Mouse (Mus musculus): Measurements from ENCODE around the gene Qtrt2.
A peak's percentile ranks its signal among the peaks of the same experiment; 100 is the strongest.

Gene Qtrt2

GRCm38 (mm10) chr16:43925001-43925558, 1.5 kb downstream of the Qtrt2 start:
- no peak for DNase-seq (ENCODE audit: low spot score)

DNA sequence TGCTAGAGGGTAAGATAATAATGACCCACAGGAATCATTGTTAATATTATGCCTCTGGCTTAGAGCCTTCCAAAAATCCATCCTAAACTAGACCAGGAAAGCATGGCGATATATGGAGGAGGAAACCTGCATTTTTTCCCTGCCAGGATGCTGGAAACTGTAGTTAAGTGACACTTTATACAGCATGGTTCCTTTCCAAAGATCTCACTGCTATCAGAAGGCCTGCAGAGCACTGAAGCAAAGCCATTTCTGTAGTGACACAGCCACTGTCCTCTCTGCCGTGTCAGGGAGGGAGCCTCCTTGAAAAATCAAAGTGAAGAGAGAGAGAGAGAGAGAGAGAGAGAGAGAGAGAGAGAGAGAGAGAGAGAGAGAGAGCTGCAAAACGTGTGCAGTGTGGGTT, 4.0 kb downstream of the Qtrt2 start:
- no peak for DNase-seq (ENCODE audit: low spot score)

- no peak for DNase-seq (ENCODE audit: low spot score)
Measured at GRCm38 (mm10) chr16:43922024-43922423, 4.6 kb downstream of the Qtrt2 start.

DNA sequence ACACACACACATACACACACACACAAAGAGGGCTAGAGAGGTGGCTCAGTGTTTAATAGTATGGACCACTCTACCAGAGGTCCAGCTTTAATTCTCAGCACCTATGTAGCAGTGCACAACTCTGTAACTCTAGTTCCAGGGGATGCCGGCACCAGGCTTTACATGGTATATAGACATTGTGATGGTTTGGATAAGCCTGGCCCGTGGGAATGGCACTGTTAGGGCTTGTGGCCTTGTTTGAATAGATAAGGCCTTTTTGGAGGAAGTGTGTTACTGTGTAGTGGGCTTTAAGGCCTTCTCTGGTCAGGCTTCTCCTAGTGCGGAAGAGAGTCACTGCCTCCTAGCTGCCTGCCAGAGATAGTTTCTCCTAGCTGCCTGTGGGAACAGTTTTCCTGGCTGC, 7.7 kb downstream of the Qtrt2 start:
- no peak for DNase-seq (ENCODE audit: low spot score)

GRCm38 (mm10) chr16:43908881-43909280, 17.7 kb downstream of the Qtrt2 start:
- no peak for DNase-seq (ENCODE audit: low spot score)

GRCm38 (mm10) chr16:43900571-43900970, 26.0 kb downstream of the Qtrt2 start:
- no peak for DNase-seq (ENCODE audit: low spot score)

DNA sequence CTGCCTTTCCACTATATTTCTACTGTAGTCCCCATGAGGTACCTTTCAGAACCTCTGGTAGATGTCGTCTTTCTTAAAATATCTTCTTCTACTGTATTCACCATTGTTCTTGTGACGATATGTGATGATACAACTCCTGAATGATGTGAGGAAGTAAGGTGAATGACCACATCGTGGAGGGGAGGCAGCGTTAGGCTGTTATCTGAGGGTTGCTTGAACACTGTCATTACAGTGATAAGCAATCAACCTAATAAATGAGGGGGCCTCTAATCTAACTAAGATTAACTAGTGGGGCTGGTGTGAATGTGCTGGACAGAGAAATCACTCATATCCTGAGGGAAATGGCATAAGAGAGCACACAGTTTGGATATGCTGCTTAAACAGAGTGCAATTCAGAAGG, 26.5 kb downstream of the Qtrt2 start:
- DNase-seq (ENCODE audit: low spot score), result no peak

- no peak for DNase-seq (ENCODE audit: low spot score)
Measured at GRCm38 (mm10) chr16:43894501-43894900, 32.1 kb downstream of the Qtrt2 start.

- DNase-seq (ENCODE audit: low spot score), result no peak
Measured at GRCm38 (mm10) chr16:43890747-43891336, 35.8 kb downstream of the Qtrt2 start.

DNA sequence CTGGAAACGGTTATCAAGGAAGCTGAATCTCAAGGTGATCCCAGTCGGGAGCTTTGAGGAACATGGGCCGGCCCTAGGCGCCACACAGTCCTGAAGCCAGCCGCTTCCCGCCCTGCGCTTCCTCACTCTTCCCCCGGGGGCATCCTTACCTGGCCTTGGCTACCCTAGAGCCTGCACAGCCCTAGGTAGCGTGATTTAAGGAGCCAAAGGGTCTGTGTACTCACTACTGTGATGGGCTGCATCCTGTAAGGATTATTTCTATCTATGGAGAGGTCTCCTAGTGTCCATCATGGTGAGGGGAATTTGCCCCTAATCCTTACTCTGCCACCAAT, 36.6 kb downstream of the Qtrt2 start:
- no peak for DNase-seq (ENCODE audit: low spot score)

DNA sequence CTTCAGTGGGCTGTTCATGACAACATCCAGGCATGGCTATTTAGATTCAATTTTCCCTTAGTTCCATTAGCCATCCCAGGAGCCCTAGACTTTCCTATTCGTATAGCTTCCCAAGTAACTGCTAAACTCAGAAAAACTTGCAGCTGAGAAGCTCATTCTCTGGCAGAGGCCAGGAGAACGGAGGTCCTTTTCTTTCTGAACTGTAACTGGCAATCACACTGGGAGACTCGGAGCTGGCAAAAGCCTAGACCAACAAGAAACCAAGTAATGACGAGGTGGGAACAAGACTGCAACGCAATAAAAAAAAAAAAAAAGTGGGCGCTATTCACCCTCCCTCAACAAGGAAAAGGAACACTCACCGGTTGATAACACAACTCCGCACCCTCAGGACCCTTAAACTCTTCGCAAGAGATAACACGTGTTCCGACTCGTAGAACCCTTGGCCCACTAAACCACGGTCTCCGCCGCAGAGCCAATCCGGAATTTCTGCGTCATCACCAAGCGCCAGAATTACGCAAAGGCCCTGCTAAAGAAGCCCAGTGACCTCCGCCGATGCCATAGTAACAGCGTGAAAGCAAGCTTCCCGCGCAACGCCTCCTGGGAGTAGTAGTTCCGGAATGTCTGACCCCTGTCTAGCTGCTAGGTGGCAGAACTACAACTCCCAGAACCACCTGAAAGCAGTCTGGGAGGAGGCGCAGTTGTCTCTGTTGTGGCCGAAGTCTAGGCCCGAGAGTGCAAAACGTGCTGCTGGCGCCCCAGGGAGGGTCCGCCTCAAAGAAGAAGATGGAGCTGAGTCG, 37.2 kb downstream of the Qtrt2 start, which contains the start of gene Ccdc191:
Gene Ccdc191, plus strand, starts transcription at position 593 of the 797 bp plus-strand sequence.
- DNase-seq (ENCODE audit: low spot score), result peak; percentile 100

DNA sequence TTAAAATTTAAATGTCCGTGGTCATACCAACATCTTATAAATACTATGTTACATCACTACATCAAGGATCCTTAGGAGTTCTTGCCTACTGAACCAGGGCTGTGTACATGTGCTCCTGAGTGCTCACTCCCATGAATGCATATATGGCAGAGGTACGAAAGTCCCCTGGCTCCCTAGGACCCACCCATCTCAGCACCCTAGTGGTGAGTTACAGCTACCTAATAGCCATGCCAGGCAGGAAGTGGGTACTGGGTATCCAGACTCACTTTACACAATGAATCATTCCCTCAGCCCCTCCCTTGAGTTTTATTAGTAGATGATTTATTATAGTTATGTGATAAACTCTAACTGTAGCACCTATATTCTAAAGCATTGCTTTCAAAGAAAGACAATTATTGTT, 44.3 kb downstream of the Qtrt2 start:
- no peak for DNase-seq (ENCODE audit: low spot score)

DNA sequence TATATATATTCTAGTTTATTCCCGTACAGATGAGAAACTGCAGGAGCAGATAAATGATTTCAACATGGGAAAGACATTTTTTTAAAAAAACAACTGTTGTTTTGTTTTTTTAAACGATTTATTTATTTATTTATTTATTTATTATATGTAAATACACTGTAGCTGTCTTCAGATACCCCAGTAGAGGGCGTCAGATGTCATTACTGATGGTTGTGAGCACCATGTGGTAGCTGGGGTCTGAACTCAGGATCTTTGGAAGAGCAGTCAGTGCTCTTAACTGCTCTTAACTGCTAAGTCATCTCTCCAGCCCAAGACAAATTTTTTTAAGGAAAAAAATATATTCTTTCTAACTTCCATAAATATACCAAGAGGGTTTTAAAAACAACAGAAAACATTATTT, 45.0 kb downstream of the Qtrt2 start:
- DNase-seq (ENCODE audit: low spot score), result no peak

DNA sequence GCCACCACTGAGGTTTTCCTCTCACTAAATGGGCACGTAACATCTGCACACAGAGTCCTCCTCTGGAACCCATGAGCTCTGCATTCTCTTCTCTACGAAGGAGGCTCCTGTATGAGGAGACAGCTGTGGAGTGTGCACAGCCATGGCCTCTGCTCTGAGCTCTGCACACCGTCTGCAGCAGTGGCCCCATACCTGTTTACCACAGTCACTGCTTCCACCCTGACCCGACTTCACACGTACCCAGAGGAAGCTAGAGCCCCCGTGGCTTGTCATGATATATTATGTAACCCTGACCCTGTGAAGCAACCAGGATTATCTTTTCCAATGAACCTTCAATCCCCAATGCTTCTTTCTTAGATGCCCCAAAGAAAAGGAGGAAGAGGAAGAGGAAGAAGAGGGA, 46.8 kb downstream of the Qtrt2 start:
- DNase-seq (ENCODE audit: low spot score), result no peak

DNA sequence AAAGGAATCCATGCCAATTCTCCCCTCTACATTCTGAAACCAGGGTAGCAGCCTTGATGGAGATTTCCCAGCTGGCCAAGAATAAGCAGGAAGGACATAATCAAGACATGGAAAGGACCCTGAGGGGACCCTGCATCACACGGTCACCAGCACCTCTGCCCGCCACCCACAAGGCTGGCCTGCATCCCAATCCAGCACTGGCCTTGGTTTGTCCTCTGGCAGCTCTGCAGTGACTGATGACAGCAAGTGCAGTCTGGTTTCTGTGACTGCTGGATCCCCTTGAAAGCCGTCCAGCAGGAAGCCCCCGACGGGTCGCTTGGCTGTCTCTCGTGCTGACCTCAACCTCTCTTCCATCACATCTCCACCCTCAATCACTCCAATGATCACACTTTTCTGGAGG, 55.2 kb downstream of the Qtrt2 start:
- no peak for DNase-seq (ENCODE audit: low spot score)

DNA sequence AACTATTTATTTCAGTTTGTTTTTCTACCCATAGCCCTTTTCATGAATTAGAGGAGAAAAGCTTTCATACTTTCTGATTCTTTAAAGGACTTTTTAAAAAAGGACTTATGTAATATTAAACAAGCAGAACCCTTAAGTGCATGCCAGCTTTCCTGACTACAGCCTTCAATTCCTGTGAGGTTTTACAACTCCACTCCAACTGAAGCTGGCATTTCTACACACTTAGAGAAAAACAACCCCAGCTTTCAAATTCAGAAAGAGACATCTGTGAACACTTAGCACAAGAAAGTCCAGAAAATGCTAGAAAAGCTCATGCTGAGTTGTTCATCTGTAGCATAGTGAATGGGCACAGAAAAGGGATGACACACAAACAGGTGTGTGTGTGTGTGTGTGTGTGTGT, 56.8 kb downstream of the Qtrt2 start:
- DNase-seq (ENCODE audit: low spot score), result no peak

DNA sequence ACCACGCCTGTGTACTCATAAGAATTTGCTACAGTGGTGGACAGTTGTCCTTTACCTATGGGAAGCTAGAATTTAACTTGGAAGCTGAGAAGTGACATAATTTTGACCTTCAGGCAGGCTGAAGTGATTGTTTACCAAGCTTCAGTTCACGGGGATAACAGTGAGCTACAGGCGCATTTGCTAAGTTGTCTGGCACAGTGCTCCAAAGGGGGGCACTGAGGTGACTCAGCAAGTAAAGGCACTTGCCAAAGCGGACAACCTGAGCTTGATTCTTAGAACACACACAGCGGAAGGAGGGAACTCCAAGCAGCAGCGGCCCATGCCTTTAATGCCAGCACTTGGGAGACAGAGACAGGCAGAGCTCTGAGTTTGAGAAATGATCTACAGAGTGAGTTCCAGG, 66.0 kb downstream of the Qtrt2 start:
- no peak for DNase-seq (ENCODE audit: low spot score)

- DNase-seq (ENCODE audit: low spot score), result no peak
Measured at GRCm38 (mm10) chr16:43858941-43859476, 67.6 kb downstream of the Qtrt2 start.

DNA sequence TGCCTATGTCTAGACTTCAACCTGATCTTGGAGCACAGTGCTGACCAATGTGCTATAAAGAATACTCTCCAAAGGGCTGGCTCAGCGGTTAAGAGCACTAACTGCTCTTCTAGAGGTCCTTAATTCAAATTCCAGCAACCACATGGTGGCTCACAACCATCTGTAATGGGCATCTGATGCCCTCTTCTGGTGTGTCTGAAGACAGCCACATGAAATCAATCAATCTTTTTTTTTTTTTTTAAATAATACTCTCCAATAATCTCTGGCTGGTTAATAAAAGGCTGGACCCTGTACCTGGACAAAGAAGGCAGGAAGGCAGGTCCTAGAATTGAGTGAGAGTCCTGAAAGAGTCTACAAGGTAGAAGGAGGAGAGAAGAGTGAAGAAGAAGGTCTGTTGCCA, 76.8 kb downstream of the Qtrt2 start:
- DNase-seq (ENCODE audit: low spot score), result no peak

DNA sequence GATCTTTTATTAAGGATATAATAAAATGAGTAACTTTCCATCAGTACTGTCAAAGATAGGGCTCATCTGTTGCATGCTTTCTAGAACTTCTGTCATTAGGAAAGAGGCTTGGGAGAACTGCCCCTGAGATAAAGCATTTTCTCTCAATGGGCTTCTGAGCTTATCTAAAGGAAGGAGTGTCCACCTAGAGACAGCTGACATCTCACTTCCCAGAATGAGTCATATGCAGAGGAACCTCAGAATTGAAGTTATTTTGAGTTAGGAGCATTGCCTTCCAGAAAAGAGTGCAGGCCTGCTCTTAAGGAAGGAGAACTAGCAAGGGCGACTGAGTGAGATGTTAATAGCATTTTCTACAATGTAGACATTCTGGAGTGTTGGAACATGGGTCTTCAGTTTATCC, 85.4 kb downstream of the Qtrt2 start:
- no peak for DNase-seq (ENCODE audit: low spot score)

GRCm38 (mm10) chr16:43831957-43832356, 94.7 kb downstream of the Qtrt2 start:
- no peak for DNase-seq (ENCODE audit: low spot score)

DNA sequence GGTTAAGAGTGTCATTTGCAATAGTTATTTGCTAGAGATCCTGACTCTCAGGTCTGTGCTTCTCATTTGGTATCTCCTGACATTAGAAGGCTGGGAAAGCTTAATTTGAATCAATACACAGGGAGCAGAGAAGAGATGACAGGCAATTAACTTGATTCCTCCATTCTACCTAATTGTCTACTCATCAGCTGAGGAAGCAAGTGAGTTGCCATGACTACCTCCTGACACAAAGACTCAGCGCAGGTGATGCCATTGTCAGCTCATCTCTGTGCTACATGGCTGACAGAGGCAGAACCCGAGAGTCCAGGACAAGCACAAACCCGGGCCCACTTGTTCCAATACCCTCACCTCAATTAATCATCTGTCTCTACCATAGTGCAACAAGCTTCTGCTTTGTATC, 99.1 kb downstream of the Qtrt2 start:
- no peak for DNase-seq (ENCODE audit: low spot score)

GRCm38 (mm10) chr16:43818404-43818803, 108.2 kb downstream of the Qtrt2 start:
- no peak for DNase-seq (ENCODE audit: low spot score)

Data from lung, postnatal 25 days (tissue).